Mouse (Mus musculus) brain, embryonic 18.5 days (tissue): ENCODE measurements at regions not wholly inside any gene's neighbourhood (a gene's known extent, or its start where the extent isn't known, plus 50 kb on each side); places are given as distances from the start of the nearest gene placed in this dataset.
"Not testable (repeated sequence)": the region's sequence is repeated elsewhere in the genome, so short reads cannot be mapped to it uniquely, and the experiment has no call there.

ENCODE experiments used
- DNase-seq: peaks from one replicate; pipeline ENCODE4 v3.0.0-alpha.2; 2012; ENCODE audit warnings: low read depth, low spot score

GRCm38 (mm10) chr15:59734376-59734775 is 282.0 kb downstream of the 4933412E24Rik start:
- DNase-seq = no peak

DNA sequence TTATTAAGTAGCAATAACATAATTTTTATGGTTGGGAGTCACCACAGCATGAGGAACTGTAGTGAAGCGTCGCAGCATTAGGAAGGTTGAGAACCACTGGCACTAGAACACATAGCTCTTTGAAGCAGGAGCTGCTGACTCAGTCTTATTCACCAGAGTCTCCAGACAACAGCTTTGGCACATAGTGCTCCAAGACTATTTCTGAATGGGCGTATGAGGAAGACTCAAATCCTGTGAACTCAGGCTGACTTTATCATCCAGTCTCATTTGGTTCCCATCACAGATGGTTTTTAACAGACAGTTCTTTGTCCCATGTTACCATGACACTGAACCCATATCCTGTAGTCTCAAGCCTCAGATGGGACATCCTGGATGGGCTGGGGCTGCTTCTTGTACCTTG is 282.5 kb downstream of the 4933412E24Rik start:
- no peak for DNase-seq

DNA sequence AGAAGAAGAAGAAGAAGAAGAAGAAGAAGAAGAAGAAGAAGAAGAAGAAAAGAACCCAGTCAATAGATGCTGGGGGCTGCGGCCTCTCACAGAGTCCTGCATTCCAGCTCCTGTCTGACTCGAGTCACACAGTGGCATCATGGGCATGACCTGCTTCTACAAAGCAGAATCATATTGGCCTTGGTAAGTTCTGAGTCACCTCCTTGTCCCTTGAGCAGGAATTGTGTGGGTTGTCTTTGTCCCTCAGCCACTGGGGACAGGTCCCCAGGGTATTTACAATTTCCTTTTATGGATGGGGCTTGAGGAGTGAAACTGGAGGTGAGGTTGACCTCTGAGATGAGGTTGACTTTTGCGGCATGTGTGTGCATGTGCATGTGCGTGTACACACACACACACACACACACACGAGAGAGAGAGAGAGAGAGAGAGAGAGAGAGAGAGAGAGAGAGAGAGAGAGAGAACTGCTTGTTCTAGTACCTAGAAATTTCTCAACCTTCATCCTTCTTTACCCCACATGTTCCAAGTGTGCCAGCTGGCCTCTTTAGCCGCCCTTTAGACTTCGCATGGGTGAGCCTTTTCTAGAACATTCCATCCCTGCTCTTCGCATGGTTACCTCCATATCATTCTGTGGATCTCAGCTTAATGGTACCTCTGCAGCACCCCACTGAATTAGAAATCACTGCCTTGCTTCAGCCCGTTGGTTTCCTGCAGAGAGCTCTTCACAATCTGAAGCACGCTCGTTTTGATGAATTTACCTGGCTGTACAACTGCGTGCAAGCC is 283.2 kb downstream of the 4933412E24Rik start:
- no peak for DNase-seq

DNA sequence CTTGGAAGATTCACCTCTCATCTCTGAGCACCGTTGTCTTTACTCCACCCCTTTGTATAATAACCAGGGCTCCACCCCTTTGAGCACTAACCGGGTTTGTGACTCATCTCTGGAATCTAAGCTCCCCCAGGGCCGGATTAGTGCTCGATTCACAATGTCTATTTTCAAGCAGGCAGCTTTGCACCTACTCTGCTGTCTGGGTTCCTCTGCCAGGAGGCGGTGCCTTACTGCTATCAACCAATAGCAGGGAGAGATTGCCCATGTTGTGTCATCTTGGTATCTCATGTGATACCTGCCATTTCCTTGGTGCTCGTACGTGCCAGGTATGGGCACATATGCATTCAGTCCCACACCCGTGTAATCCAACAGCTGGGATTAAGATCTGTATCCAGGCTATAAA is 285.3 kb downstream of the 4933412E24Rik start:
- DNase-seq = no peak

DNA sequence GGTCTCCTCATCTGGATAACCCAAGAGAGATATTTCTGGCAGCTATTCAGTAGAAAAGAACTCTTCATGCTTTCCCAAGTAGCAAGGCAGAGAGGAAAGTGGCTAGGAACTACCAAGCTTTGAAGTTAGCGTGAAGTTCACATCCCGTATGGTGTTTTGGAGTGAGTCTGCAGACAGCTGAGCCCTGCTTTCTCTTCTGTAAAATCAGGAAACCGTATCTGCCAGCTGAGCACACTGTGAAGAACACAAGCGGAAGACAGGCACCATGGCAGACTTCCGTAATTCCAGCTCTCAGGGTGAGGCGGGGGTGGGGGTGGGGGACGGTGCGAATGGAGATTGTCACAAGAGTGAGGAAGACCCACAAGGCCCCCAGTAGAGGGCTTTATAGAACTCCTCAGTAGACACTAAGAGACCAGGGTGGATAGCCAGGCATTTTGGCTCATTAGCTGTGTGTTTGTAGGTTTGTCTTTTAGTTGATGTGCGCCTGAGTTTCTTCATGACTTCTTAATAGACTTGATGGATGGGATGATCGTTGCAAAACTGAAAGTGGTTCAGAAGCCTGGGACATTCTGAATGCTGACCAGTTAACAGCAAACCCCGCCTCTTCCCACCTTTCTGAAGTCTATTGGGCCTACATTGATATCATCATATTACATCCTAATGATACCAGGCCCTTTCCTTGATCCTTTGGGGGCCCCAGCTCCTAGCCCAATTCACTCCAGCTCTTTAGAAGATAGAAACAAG is 287.4 kb downstream of the 4933412E24Rik start:
- no peak for DNase-seq

GRCm38 (mm10) chr15:59728131-59728601 is 288.2 kb downstream of the 4933412E24Rik start:
- DNase-seq = no peak

- no peak for DNase-seq
Measured at GRCm38 (mm10) chr15:59725881-59726280, 290.5 kb downstream of the 4933412E24Rik start.

DNA sequence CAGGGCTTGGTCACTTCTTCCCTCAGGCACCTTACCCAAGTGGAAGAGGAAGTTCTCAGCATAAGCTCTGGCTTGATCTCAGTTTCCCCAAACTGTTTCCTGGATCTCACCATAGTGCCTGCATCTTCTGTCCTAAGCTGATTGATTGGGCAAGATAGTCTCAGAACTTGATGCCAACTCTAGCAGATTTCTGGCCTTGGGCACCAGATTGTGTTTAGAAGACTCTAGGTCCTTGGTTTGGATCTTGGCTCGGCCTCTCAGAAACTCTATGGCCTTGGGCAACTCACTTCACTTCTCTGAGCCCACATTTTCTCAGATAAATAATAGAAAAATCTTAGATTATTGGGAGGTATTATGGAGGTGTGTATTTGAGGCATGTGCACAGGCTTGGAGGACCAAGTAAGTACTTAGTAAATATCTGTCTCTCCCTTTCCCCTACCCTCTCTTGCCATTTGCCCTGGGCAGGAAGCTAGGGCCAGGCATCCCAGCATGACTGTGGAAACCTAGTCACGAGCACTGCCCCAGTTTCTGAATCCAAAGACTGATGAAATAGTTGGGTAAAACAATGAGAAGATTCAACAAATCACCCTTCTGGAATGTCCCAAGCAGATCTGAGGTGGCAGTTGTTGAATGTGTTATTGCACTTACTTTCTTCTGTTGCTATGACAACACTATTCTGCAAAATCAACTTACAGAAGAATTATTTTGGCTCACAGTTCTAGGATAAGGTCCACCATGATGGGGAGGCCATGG is 293.6 kb downstream of the 4933412E24Rik start:
- no peak for DNase-seq

DNA sequence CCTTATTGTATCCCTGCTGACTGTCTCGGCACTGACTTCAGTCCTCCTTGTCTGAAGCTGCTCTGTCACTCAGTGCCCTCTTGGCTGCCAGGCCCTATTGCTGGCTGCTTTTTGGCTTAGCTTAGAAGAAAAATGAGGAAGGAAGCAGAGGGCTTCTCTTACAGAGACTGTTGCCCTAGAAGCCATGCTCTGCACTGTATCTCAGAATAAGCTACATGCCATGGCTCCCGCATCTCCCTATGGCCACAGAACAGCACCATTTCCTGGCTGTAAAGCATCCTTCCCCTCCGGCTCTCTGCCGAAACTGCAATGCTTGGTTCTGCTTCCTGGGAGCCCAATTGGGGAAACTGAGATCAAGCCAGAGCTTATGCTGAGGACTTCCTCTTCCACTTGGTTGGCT is 295.0 kb downstream of the 4933412E24Rik start:
- no peak for DNase-seq

GRCm38 (mm10) chr15:59721018-59721417 is 295.4 kb downstream of the 4933412E24Rik start:
- DNase-seq = no peak

GRCm38 (mm10) chr15:59720149-59720548 is 296.3 kb downstream of the 4933412E24Rik start:
- no peak for DNase-seq

DNA sequence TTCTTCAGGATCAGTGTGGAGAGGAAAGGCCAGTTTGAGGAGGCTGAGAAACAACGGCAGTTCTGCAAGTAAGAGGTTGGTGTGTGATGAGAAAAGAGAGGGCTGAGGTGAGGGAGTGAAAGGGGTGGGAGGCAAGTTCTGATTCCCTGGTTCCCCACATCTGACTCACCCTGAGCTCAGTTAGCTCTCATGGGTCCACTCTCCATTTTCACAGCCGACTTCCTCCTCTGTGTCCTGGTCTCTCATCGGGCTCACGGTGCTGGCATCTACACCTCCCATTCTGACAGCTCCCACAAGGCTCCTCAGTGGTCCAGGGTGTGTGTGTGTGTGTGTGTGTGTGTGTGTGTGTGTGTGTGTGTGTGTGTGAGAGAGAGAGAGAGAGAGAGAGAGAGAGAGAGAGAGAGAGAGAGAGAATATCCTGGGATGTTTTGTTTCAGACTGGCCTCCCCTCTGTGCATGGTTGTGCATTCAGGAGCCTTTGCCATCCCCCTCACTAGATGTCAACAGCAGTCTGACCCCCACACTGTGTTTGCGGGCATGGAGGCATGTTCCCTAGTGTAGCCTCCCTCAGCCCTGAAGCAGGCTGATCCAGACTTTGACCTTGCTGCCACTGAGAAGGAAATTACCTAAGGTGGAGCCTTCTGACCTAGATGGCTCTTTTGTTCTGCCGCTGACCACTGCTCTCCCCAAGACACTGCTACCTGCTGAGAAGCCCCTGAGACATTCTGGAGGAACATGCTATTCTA is 296.9 kb downstream of the 4933412E24Rik start:
- not testable (repeated sequence) for DNase-seq

DNA sequence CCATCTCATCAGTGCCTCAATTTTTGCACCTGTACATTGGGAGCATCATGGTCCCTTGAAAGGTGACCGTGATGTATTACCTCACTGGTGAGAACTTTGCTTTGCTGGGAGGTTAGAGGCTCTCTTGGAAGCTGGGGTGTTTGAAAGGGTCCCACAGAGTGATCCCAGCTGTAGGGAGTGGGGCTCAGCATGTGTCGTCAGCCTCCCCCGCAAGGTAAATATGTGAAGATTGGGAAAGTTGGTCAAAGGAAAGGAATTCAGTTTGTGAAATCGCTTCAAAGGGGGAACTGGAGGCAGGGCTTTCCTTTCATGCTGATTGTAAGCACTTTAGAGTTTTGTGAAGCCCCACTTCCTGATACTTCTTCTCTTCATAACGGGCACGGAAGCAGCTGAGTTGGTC is 299.5 kb downstream of the 4933412E24Rik start:
- no peak for DNase-seq

DNA sequence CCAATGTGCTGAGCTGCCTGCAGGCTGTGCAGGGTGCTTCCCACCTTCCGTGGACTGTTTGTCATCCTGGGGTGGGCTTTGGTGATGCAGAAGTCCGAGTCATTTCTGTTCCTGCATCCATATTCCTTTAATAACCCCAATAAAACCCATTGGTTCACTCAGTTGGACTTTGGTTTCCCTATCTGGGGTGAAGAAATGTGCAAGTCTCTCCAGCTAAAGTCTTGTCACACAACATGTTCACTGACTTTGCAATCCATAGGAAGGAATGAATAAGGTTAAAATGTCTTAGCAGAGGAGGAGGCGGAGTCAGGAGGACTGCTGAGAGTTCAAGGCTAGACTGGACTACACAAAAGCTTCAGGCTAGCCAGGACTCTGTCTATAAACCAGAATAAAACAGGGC is 300.5 kb downstream of the 4933412E24Rik start:
- no peak for DNase-seq

DNA sequence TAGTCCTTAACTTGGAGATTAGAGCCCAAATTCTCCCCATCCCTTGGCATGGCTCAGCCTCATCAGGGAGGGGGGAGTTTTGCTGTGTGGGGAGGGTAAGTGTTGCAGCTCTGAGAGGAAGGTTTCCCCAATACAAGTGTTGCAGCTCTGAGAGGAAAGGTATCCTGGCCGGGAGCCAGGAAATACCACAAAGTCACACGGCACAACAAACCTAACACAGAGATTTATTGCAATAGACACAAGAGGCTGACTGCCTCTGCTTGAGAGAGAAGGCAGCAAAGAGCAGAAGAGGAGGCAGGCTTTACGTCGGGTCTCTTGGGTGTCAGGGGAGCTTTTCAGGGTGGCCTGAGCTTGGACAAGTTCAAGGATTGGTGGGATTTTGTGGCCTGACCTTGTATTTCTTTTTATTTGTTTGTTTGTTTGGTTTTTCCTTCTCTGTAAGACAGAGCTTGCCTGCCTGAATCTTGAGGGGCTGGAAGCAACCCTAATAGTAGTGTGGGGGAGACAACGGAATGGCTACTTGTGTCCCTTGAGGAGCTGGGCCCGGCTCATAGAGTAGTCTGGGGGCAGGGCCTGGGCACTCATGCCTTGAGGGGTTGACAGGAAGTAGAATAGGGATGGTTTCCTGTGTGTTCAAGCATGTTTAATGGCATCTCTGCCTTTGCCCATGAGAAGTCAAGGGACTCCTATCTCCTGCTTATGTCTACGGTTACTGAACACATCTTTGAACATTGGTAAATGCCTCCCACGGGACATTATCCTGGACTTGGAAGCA is 302.3 kb downstream of the 4933412E24Rik start:
- no peak for DNase-seq

DNA sequence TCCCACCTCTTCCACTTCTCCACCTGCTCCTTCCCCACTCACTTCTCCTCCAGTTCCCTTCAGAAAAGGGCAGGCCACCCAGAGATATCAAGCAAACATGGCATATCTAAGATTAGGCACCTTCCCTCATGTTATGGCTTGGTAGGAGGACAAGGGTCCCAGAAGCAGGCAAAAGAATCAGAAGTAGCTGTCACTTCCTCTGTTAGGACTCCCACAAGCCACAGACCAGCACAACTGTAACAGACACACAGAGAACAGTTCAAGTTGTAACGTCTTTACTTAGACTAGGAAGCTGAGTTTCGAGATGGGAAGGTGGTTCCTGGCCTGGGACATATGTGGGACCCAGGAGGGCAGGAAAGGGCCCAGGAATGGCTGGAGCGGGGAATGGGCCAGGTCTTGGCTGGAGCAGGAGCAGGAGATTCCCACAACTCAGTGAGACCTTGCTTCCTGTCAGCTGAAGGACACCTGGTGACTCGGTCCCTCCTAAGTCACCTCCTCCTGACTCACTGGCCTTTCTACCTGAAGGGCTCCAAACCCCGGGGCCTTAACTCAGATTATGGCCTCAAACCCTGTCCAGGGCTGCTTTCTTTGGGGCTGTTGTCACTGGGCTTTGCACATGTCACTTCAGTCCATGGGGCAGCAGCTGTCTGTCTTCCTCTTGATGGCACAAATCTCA is 304.2 kb downstream of the 4933412E24Rik start:
- DNase-seq = no peak

DNA sequence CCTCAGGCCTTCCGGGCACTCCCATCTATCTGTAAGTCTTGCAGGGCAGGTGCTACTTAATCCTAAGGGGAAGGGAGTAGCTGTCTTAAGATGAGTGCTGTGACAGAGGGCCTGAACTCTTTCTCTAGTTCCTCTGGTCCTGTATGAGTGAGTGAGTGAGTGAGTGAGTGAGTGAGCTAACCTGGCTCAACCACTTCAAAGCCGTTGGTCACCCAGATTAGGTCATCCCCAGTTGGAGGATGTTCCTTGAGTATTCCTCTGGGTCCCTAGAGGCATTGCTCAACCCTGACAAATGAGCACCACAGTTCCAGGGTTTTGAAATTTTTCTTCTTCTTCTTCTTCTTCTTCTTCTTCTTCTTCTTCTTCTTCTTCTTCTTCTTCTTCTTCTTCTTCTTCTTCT is 306.5 kb downstream of the 4933412E24Rik start:
- no peak for DNase-seq

- DNase-seq = no peak
Measured at GRCm38 (mm10) chr15:59708402-59708801, 308.0 kb downstream of the 4933412E24Rik start.

DNA sequence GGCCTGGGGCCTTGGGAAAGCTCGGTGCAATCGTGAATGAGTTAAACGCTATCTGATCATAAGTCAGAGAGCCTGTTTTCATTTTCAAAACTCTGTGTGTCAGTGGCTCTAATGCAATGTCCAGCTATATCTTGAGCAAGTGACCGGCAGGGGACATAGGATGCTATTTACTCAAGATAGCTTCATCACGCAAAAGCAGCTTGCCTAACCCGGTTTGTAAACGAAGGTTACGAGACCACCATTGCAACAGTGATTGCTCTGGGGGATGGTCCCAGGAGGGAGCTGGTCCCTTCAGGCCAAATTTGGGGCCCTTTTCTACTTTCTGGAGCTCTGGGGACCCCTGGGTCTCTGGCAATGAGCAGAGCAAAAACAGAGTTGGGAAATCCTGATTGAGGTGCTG is 309.3 kb downstream of the 4933412E24Rik start:
- DNase-seq = no peak
